Mouse (Mus musculus) limb, embryonic 14.5 days (tissue): ENCODE measurements around the gene Aebp1. TPM values are rescaled to one million over a fixed set of nuclear protein-coding genes. Genes with fewer than 3 reads are reported as not detected.

Experiments
- ATAC-seq: fragments of 200-750 bp; cut with Nextera tagmentation; 2 replicates; pipeline ENCODE4 v1.8.0; 2017; ENCODE audit warnings: low read depth, moderate number of reproducible peaks, moderate TSS enrichment; ENCODE audit not compliant: low FRiP score
- DNase-seq: peaks from one replicate; pipeline ENCODE4 v3.0.0-alpha.2; 2015; ENCODE audit warnings: low spot score
- H3K27ac ChIP-seq: fragments of 300-500 bp; sonication (generic); replicated peaks from 2 replicates; pipeline ENCODE4 v1.5.1; 2014; ENCODE audit warnings: low read depth, mild to moderate bottlenecking, low read length, moderate library complexity, mixed read lengths
- H3K27me3 ChIP-seq: fragments of 300-500 bp; sonication (generic); 2 replicates; pipeline ENCODE4 v1.6.1; 2014; ENCODE audit warnings: low read length, mixed read lengths; ENCODE audit not compliant: control insufficient read depth, insufficient read depth
- H3K36me3 ChIP-seq: fragments of 300-500 bp; sonication (generic); 2 replicates; pipeline ENCODE4 v1.6.1; 2014; ENCODE audit warnings: mild to moderate bottlenecking, low read length, moderate library complexity, mixed read lengths; ENCODE audit not compliant: control insufficient read depth, insufficient read depth
- H3K4me1 ChIP-seq: fragments of 300-500 bp; sonication (generic); 2 replicates; pipeline ENCODE4 v1.6.1; 2014; ENCODE audit warnings: antibody characterized with exemption, low read length, mixed read lengths; ENCODE audit not compliant: control insufficient read depth, insufficient read depth
- H3K4me2 ChIP-seq: fragments of 300-500 bp; sonication (generic); replicated peaks from 2 replicates; pipeline ENCODE4 v1.6.1; 2014; ENCODE audit warnings: low read depth, mild to moderate bottlenecking, low read length, moderate library complexity; ENCODE audit not compliant: severe bottlenecking
- H3K4me3 ChIP-seq: fragments of 300-500 bp; sonication (generic); replicated peaks from 2 replicates; pipeline ENCODE4 v1.5.1; 2014; ENCODE audit warnings: low read length
- H3K9ac ChIP-seq: fragments of 300-500 bp; sonication (generic); 2 replicates; pipeline ENCODE4 v1.6.1; 2014; ENCODE audit warnings: mild to moderate bottlenecking, low read depth, low read length, moderate library complexity; ENCODE audit not compliant: severe bottlenecking
- H3K9me3 ChIP-seq: fragments of 300-500 bp; sonication (generic); 2 replicates; pipeline ENCODE4 v1.6.1; 2016; ENCODE audit warnings: low read length; ENCODE audit not compliant: control insufficient read depth
- POLR2A ChIP-seq: fragments of 200-500 bp; IDR thresholded peaks from 2 replicates; pipeline ENCODE4 v1.8.0; 2012; ENCODE audit warnings: inconsistent platforms, mild to moderate bottlenecking, moderate library complexity, borderline replicate concordance; ENCODE audit not compliant: insufficient read depth, insufficient read length; ENCODE audit errors: extremely low read depth
- WGBS: fragments of 180-500 bp; shearing (Covaris S2); extraction: QIAGEN DNeasy Blood & Tissue Kit; methylation state at CpG from one replicate; pipeline ENCODE4 v1.1.7; 2014; 5-methylcytosine and 5-hydroxymethylcytosine counted together
- polyA plus RNA-seq, 2 experiments: library from polyadenylated mRNA; depleted of rRNA in 1 of 2; stranded (reverse) in 1 of 2; unstranded in 1 of 2; fragments of >200 nt; fragmentation: Nextera tagmentation in 1 of 2; extraction: Ambion mirVana in 1 of 2; gene quantifications; 2 replicates each; pipeline versions ENCODE4 v1.2.1 to v1.2.3; 2012 to 2014

Gene Aebp1
- polyA plus RNA-seq, 2 experiments = 51.7 to 60.6 TPM

GRCm38 (mm10) chr11:5855902-5856301, 5.8 kb upstream of the Aebp1 start:
- WGBS = 29% methylated on average over 7 of the region's 7 CpGs
- Histone ChIP-seq H3K27ac (peak overlapping the region; percentile 70), H3K27me3 (no peaks in the 10 kb centered on the region), H3K9me3 (no peaks in the 10 kb centered on the region), H3K9ac (peak overlapping the region; percentile 25; the same call in 1 of the 2 replicates), H3K4me1 (peaks cover 17% of the 10 kb centered on the region; the same call in 1 of the 2 replicates), H3K4me3 (no peak overlapping the region), H3K4me2 (no peak overlapping the region), H3K36me3 (no peaks in the 10 kb centered on the region)
- TF ChIP-seq POLR2A = no peak
- ATAC-seq = peak; percentile 70
- peak; percentile 72 for DNase-seq

- TF ChIP-seq POLR2A = no peak
- no peaks in the 10 kb centered on the region for H3K27me3 ChIP-seq
- no peak overlapping the region for H3K4me3 ChIP-seq
- ATAC-seq (no peak), DNase-seq (no peak)
- no peak overlapping the region for H3K9ac ChIP-seq
- H3K4me2 ChIP-seq = no peak overlapping the region
- peaks cover 21% of the 10 kb centered on the region for H3K4me1 ChIP-seq
- H3K9me3 ChIP-seq = no peaks in the 10 kb centered on the region
- WGBS = 70% methylated on average over 8 of the region's 8 CpGs
- H3K27ac ChIP-seq = peak overlapping the region; percentile 70
- no peaks in the 10 kb centered on the region for H3K36me3 ChIP-seq
Observed at GRCm38 (mm10) chr11:5856479-5857130, 5.1 kb upstream of the Aebp1 start.

GRCm38 (mm10) chr11:5858723-5859122, 3.0 kb upstream of the Aebp1 start:
- no peak for ATAC-seq
- no peak overlapping the region for H3K27ac ChIP-seq
- peaks cover 24% of the 10 kb centered on the region for H3K4me1 ChIP-seq
- no peak overlapping the region for H3K4me3 ChIP-seq
- TF ChIP-seq POLR2A = no peak
- H3K36me3 ChIP-seq = no peaks in the 10 kb centered on the region
- no peak overlapping the region for H3K9ac ChIP-seq
- H3K9me3 ChIP-seq = no peaks in the 10 kb centered on the region
- DNase-seq = no peak
- WGBS = 73% methylated on average over 1 of the region's 1 CpGs
- no peaks in the 10 kb centered on the region for H3K27me3 ChIP-seq
- no peak overlapping the region for H3K4me2 ChIP-seq

- TF ChIP-seq POLR2A = no peak
- Histone ChIP-seq H3K9me3 (no peaks in the 10 kb centered on the region), H3K4me3 (no peak overlapping the region), H3K4me1 (peaks cover 24% of the 10 kb centered on the region), H3K27ac (no peak overlapping the region), H3K9ac (no peak overlapping the region), H3K27me3 (no peaks in the 10 kb centered on the region), H3K4me2 (no peak overlapping the region), H3K36me3 (peaks cover 3% of the 10 kb centered on the region; the same call in 1 of the 2 replicates)
- 81% methylated on average over 13 of the region's 13 CpGs for WGBS
- ATAC-seq (no peak), DNase-seq (no peak)
Observed at GRCm38 (mm10) chr11:5859883-5860550, 1.7 kb upstream of the Aebp1 start.

GRCm38 (mm10) chr11:5860639-5861038, 1.1 kb upstream of the Aebp1 start:
- Histone ChIP-seq H3K36me3 (peaks cover 6% of the 10 kb centered on the region; the same call in 1 of the 2 replicates), H3K9me3 (no peaks in the 10 kb centered on the region), H3K4me3 (no peak overlapping the region), H3K4me1 (peaks cover 21% of the 10 kb centered on the region), H3K27me3 (no peaks in the 10 kb centered on the region), H3K9ac (no peak overlapping the region), H3K27ac (no peak overlapping the region), H3K4me2 (no peak overlapping the region)
- DNase-seq (no peak), ATAC-seq (no peak)
- no peak for TF ChIP-seq POLR2A
- WGBS = 66% methylated on average over 6 of the region's 6 CpGs
